Mouse (Mus musculus) lung, embryonic 16.5 days (tissue): Measurements from ENCODE around the gene Cd24a. TPM values are rescaled to one million over a fixed set of nuclear protein-coding genes. Genes with fewer than 3 reads are reported as not detected.

Experiments
- ATAC-seq: fragments of 200-750 bp; cut with Nextera tagmentation; 2 replicates; pipeline ENCODE4 v1.8.0; 2017; ENCODE audit warnings: low read depth, mild to moderate bottlenecking, moderate library complexity
- H3K27ac ChIP-seq: fragments of 300-500 bp; sonication (generic); 2 replicates; pipeline ENCODE4 v1.5.1; 2014; ENCODE audit warnings: mild to moderate bottlenecking, control low read depth, low read length
- H3K27me3 ChIP-seq: fragments of 300-500 bp; sonication (generic); 2 replicates; pipeline ENCODE4 v1.6.1; 2014; ENCODE audit warnings: low read depth, low read length, mixed read lengths; ENCODE audit not compliant: control insufficient read depth, insufficient read depth
- H3K36me3 ChIP-seq: fragments of 300-500 bp; sonication (generic); 2 replicates; pipeline ENCODE4 v1.6.1; 2014; ENCODE audit warnings: low read length; ENCODE audit not compliant: control insufficient read depth, insufficient read depth
- H3K4me1 ChIP-seq: fragments of 300-500 bp; sonication (generic); replicated peaks from 2 replicates; pipeline ENCODE4 v1.6.1; 2014; ENCODE audit warnings: low read length, mixed read lengths; ENCODE audit not compliant: control insufficient read depth, insufficient read depth
- H3K4me2 ChIP-seq: fragments of 300-500 bp; sonication (generic); 2 replicates; pipeline ENCODE4 v1.6.1; 2014; ENCODE audit warnings: low read depth, low read length, control low read depth
- H3K4me3 ChIP-seq: fragments of 300-500 bp; sonication (generic); 2 replicates; pipeline ENCODE4 v1.5.1; 2014; ENCODE audit warnings: mild to moderate bottlenecking, low read length, control low read depth
- H3K9ac ChIP-seq: fragments of 300-500 bp; sonication (generic); 2 replicates; pipeline ENCODE4 v1.6.1; 2014; ENCODE audit warnings: low read length, control low read depth
- H3K9me3 ChIP-seq: fragments of 300-500 bp; sonication (generic); 2 replicates; pipeline ENCODE4 v1.6.1; 2016; ENCODE audit warnings: low read length; ENCODE audit not compliant: control insufficient read depth
- WGBS: fragments of 180-500 bp; shearing (Covaris S2); extraction: QIAGEN DNeasy Blood & Tissue Kit; methylation state at CpG from one replicate; pipeline ENCODE4 v1.1.7; 2014; 5-methylcytosine and 5-hydroxymethylcytosine counted together
- polyA plus RNA-seq: library from polyadenylated mRNA; unstranded; fragments of >200 nt; fragmentation: Nextera tagmentation; extraction: Ambion mirVana; gene quantifications from 2 replicates; pipeline ENCODE4 v1.2.1, GENCODE M21; 2015

Gene Cd24a
- polyA plus RNA-seq, 1 experiment from 2014 or later, result 192 TPM

GRCm38 (mm10) chr10:43609958-43610357, 31.9 kb downstream of the Cd24a start:
- H3K4me1 ChIP-seq, result no peaks in the 10 kb centered on the region
- H3K4me2 ChIP-seq, result no peak overlapping the region
- 62% methylated on average over 2 of the region's 2 CpGs for WGBS
- no peak overlapping the region for H3K9ac ChIP-seq
- no peak overlapping the region for H3K27ac ChIP-seq
- H3K9me3 ChIP-seq, result no peaks in the 10 kb centered on the region
- H3K27me3 ChIP-seq, result no peaks in the 10 kb centered on the region
- H3K36me3 ChIP-seq, result no peaks in the 10 kb centered on the region
- no peak overlapping the region for H3K4me3 ChIP-seq
- ATAC-seq, result no peak

GRCm38 (mm10) chr10:43611081-43611480, 33.0 kb downstream of the Cd24a start:
- Histone ChIP-seq H3K27ac (no peak overlapping the region), H3K4me2 (no peak overlapping the region), H3K4me3 (no peak overlapping the region), H3K9ac (no peak overlapping the region), H3K4me1 (no peaks in the 10 kb centered on the region), H3K27me3 (no peaks in the 10 kb centered on the region), H3K9me3 (no peaks in the 10 kb centered on the region), H3K36me3 (no peaks in the 10 kb centered on the region)
- ATAC-seq, result no peak

- Histone ChIP-seq H3K4me3 (no peak overlapping the region), H3K4me1 (peaks cover 5% of the 10 kb centered on the region), H3K4me2 (peak overlapping the region; percentile 15), H3K27ac (no peak overlapping the region), H3K9me3 (no peaks in the 10 kb centered on the region), H3K36me3 (no peaks in the 10 kb centered on the region), H3K27me3 (no peaks in the 10 kb centered on the region), H3K9ac (no peak overlapping the region)
- peak; percentile 34 for ATAC-seq
- WGBS, result 3% methylated on average over 6 of the region's 6 CpGs
Measured at GRCm38 (mm10) chr10:43619059-43619531, 41.0 kb downstream of the Cd24a start.

GRCm38 (mm10) chr10:43619939-43620338, 41.9 kb downstream of the Cd24a start:
- H3K4me2 ChIP-seq, result no peak overlapping the region
- peaks cover 5% of the 10 kb centered on the region for H3K4me1 ChIP-seq
- no peak overlapping the region for H3K4me3 ChIP-seq
- ATAC-seq, result no peak
- H3K27me3 ChIP-seq, result no peaks in the 10 kb centered on the region
- H3K36me3 ChIP-seq, result no peaks in the 10 kb centered on the region
- no peak overlapping the region for H3K27ac ChIP-seq
- H3K9me3 ChIP-seq, result no peaks in the 10 kb centered on the region
- no peak overlapping the region for H3K9ac ChIP-seq
- WGBS, result 71% methylated on average over 2 of the region's 2 CpGs

- Histone ChIP-seq H3K4me3 (no peak overlapping the region), H3K9me3 (no peaks in the 10 kb centered on the region), H3K27ac (no peak overlapping the region), H3K4me2 (no peak overlapping the region), H3K9ac (no peak overlapping the region), H3K27me3 (no peaks in the 10 kb centered on the region), H3K4me1 (peaks cover 5% of the 10 kb centered on the region), H3K36me3 (no peaks in the 10 kb centered on the region)
- WGBS, result 89% methylated on average over 8 of the region's 8 CpGs
- ATAC-seq, result no peak
Measured at GRCm38 (mm10) chr10:43623510-43623909, 45.4 kb downstream of the Cd24a start.

GRCm38 (mm10) chr10:43624362-43624761, 46.3 kb downstream of the Cd24a start:
- no peak for ATAC-seq
- H3K9ac ChIP-seq, result no peak overlapping the region
- WGBS, result 77% methylated on average over 5 of the region's 5 CpGs

GRCm38 (mm10) chr10:43624791-43625398, 46.8 kb downstream of the Cd24a start:
- H3K36me3 ChIP-seq, result no peaks in the 10 kb centered on the region
- H3K4me1 ChIP-seq, result peaks cover 4% of the 10 kb centered on the region; the same call in 1 of the 2 replicates
- WGBS, result 57% methylated on average over 2 of the region's 2 CpGs
- no peak overlapping the region for H3K27ac ChIP-seq
- no peak overlapping the region for H3K4me2 ChIP-seq
- ATAC-seq, result no peak
- no peaks in the 10 kb centered on the region for H3K27me3 ChIP-seq
- H3K9ac ChIP-seq, result no peak overlapping the region
- H3K9me3 ChIP-seq, result no peaks in the 10 kb centered on the region
- no peak overlapping the region for H3K4me3 ChIP-seq

More at GRCm38 (mm10) chr10:43624362-43624761, 46.3 kb downstream of the Cd24a start:
- no peak overlapping the region for H3K4me2 ChIP-seq
- no peak overlapping the region for H3K27ac ChIP-seq
- no peak overlapping the region for H3K4me3 ChIP-seq
- H3K36me3 ChIP-seq, result no peaks in the 10 kb centered on the region
- no peaks in the 10 kb centered on the region for H3K27me3 ChIP-seq
- peaks cover 5% of the 10 kb centered on the region for H3K4me1 ChIP-seq
- H3K9me3 ChIP-seq, result no peaks in the 10 kb centered on the region

- no peak overlapping the region for H3K4me3 ChIP-seq
- no peaks in the 10 kb centered on the region for H3K36me3 ChIP-seq
- no peak for ATAC-seq
- H3K4me1 ChIP-seq, result peaks cover 4% of the 10 kb centered on the region; the same call in 1 of the 2 replicates
- H3K9me3 ChIP-seq, result no peaks in the 10 kb centered on the region
- H3K9ac ChIP-seq, result no peak overlapping the region
- H3K4me2 ChIP-seq, result no peak overlapping the region
- H3K27me3 ChIP-seq, result no peaks in the 10 kb centered on the region
- H3K27ac ChIP-seq, result no peak overlapping the region
- WGBS, result 56% methylated on average over 2 of the region's 2 CpGs
Measured at GRCm38 (mm10) chr10:43625578-43625977, 47.5 kb downstream of the Cd24a start.

- Histone ChIP-seq H3K27ac (peak overlapping the region; percentile 9; the same call in 1 of the 2 replicates), H3K9me3 (no peaks in the 10 kb centered on the region), H3K36me3 (no peaks in the 10 kb centered on the region), H3K4me1 (peaks cover 4% of the 10 kb centered on the region; the same call in 1 of the 2 replicates), H3K9ac (no peak overlapping the region), H3K27me3 (no peaks in the 10 kb centered on the region), H3K4me2 (no peak overlapping the region), H3K4me3 (no peak overlapping the region)
- no peak for ATAC-seq
- WGBS, result 35% methylated on average over 5 of the region's 5 CpGs
Measured at GRCm38 (mm10) chr10:43629216-43629615, 51.1 kb downstream of the Cd24a start.
